Mouse (Mus musculus) embryonic facial prominence, embryonic 14.5 days (tissue): ENCODE results near the gene Clip3. TPM values are rescaled to one million over a fixed set of nuclear protein-coding genes. Genes with fewer than 3 reads are reported as not detected.

Experiments used
- ATAC-seq: fragments of 200-750 bp; cut with Nextera tagmentation; 2 replicates; pipeline ENCODE4 v1.8.0; 2017; ENCODE audit warnings: low read depth, moderate number of reproducible peaks, moderate TSS enrichment
- DNase-seq: peaks from one replicate; pipeline ENCODE4 v3.0.0-alpha.2; 2015; ENCODE audit warnings: low spot score
- H3K27ac ChIP-seq: fragments of 300-500 bp; sonication (generic); replicated peaks from 2 replicates; pipeline ENCODE4 v1.5.1; 2014; ENCODE audit warnings: low read depth, mild to moderate bottlenecking, low read length, moderate library complexity
- H3K27me3 ChIP-seq: fragments of 300-500 bp; sonication (generic); replicated peaks from 2 replicates; pipeline ENCODE4 v1.6.1; 2014; ENCODE audit warnings: low read length; ENCODE audit not compliant: control insufficient read depth, insufficient read depth
- H3K36me3 ChIP-seq: fragments of 300-500 bp; sonication (generic); 2 replicates; pipeline ENCODE4 v1.6.1; 2014; ENCODE audit warnings: low read length, mixed read lengths; ENCODE audit not compliant: control insufficient read depth, insufficient read depth
- H3K4me1 ChIP-seq: fragments of 300-500 bp; sonication (generic); 2 replicates; pipeline ENCODE4 v1.6.1; 2014; ENCODE audit warnings: antibody characterized with exemption, low read length; ENCODE audit not compliant: control insufficient read depth, insufficient read depth
- H3K4me2 ChIP-seq: fragments of 300-500 bp; sonication (generic); 2 replicates; pipeline ENCODE4 v1.6.1; 2014; ENCODE audit warnings: low read depth, mild to moderate bottlenecking, low read length, moderate library complexity, mixed read lengths
- H3K4me3 ChIP-seq: fragments of 300-500 bp; sonication (generic); 2 replicates; pipeline ENCODE4 v1.5.1; 2014; ENCODE audit warnings: low read depth, mild to moderate bottlenecking, low read length
- H3K9ac ChIP-seq: fragments of 300-500 bp; sonication (generic); 2 replicates; pipeline ENCODE4 v1.6.1; 2014; ENCODE audit warnings: low read depth, mild to moderate bottlenecking, low read length, moderate library complexity, mixed read lengths
- H3K9me3 ChIP-seq: fragments of 300-500 bp; sonication (generic); 2 replicates; pipeline ENCODE4 v1.6.1; 2016; ENCODE audit warnings: low read length; ENCODE audit not compliant: control insufficient read depth
- WGBS: fragments of 180-500 bp; shearing (Covaris S2); extraction: QIAGEN DNeasy Blood & Tissue Kit; methylation state at CpG from one replicate; pipeline ENCODE4 v1.1.7; 2014; 5-methylcytosine and 5-hydroxymethylcytosine counted together
- polyA plus RNA-seq: library from polyadenylated mRNA; unstranded; fragments of >200 nt; fragmentation: Nextera tagmentation; extraction: Ambion mirVana; gene quantifications from 2 replicates; pipeline ENCODE4 v1.2.1, GENCODE M21; 2014

The Clip3 gene
- polyA plus RNA-seq, 1 experiment from 2014 or later, result 51.8 TPM

DNA sequence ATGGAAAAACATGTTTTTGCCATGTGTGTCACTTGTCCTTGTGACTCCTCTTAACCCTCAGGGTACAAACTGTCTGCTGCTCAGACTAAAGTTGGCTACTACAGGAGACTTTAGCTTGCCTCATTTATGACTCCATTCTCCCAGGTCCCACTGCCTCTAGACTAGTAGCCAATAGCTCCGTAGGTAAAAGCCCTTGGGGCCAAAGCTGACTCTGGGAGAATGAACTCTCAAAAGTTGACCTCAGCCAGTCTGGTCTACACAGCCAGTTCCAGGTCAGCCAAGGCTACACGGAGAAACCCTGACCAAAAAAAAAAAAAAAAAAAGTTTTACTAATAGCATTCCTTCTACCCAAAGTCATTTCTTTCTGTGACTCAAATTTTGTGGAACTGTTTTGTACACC, 12.6 kb upstream of the Clip3 start:
- no peaks in the 10 kb centered on the region for H3K36me3 ChIP-seq
- no peak overlapping the region for H3K9ac ChIP-seq
- no peaks in the 10 kb centered on the region for H3K9me3 ChIP-seq
- peak overlapping the region; percentile 95 for H3K4me2 ChIP-seq
- no peaks in the 10 kb centered on the region for H3K27me3 ChIP-seq
- ATAC-seq, result no peak
- 0 out of 2 replicates have a peak, but pooled peaks cover 4% of the 10 kb centered on the region for H3K4me1 ChIP-seq
- no peak overlapping the region for H3K27ac ChIP-seq
- no peak overlapping the region for H3K4me3 ChIP-seq
- 54% methylated on average over 2 of the region's 2 CpGs for WGBS
- no peak for DNase-seq

DNA sequence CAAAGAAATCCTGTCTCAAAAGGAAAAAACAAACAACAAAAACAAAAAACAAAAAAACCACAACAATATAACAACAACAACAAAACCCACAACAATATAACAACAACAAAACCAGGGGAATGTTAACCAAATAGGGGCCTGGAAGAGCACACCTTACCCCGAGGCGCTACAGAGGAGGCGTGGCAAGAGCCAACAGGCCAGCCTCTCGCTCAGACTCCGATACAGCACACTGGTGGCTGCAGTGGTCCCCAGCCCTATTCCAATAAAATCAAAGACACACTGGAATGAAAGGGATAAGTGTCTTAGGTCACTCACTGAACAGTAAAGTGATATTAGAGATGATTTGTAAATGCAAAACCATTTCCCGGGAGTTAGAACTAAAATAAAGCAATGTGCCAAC, 12.0 kb upstream of the Clip3 start:
- H3K27ac ChIP-seq, result no peak overlapping the region; the same call in 1 of the 2 replicates
- WGBS, result 0% methylated on average over 6 of the region's 6 CpGs
- H3K9ac ChIP-seq, result peak overlapping the region; percentile 60; the same call in 1 of the 2 replicates
- DNase-seq (peak; percentile 19), ATAC-seq (no peak)
- H3K27me3 ChIP-seq, result no peaks in the 10 kb centered on the region
- peak overlapping the region; percentile 95 for H3K4me2 ChIP-seq
- H3K36me3 ChIP-seq, result no peaks in the 10 kb centered on the region
- H3K4me3 ChIP-seq, result peak overlapping the region; percentile 75
- no peaks in the 10 kb centered on the region for H3K9me3 ChIP-seq
- 0 out of 2 replicates have a peak, but pooled peaks cover 4% of the 10 kb centered on the region for H3K4me1 ChIP-seq

DNA sequence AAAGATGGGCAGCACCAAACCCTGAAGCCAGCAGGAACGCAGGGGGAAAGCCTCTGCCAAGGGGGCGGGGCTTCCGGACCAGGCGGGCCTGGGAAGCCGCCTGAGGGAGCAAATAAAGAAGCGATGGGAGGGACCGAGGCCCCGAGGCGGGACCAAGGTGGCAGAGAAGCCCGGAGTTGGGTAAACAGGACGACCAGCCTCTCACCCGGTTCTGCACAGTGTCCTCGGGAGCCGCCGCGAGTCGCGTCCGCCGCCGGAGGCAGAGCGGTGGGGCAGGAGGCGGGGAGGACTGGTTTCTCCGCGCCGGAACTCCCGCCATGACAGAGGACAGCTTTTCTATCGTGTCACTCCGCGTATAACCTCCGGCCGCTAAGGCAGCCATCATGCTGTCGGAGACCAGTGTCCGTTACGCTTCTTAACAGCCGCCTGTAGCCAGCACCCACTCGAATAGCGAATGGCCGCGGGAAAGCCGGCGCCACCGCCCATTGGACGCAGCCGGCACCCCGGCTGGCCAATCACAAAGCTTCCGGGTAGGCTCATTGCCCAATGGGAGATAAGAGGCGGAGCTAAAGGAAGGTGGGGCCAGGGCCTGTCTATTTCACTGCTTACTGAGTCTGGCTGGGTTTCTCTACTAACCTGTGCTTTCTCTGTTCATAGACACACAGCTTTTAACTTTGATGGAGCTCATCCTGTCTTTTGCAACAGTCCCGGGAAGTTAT, 11.4 kb upstream of the Clip3 start, which contains the start of the genes Thap8 and Wdr62:
Gene Thap8, plus strand, starts transcription at position 144 of the 719 bp plus-strand sequence.
Gene Wdr62, minus strand, starts transcription at position 469 of the 719 bp plus-strand sequence.
- Histone ChIP-seq H3K4me2 (peak within 1 kb of the TSS; percentile 95), H3K9ac (peak within 1 kb of the TSS; percentile 66), H3K9me3 (no peaks in the 10 kb centered on the region), H3K27me3 (no peaks in the 10 kb centered on the region), H3K4me3 (peak within 1 kb of the TSS; percentile 75), H3K36me3 (no peaks in the 10 kb centered on the region), H3K4me1 (0 out of 2 replicates have a peak, but pooled peaks cover 4% of the 10 kb centered on the region), H3K27ac (peak within 1 kb of the TSS; percentile 95)
- DNase-seq, result peak; percentile 97
- under 1% methylated on average over 45 of the region's 49 CpGs for WGBS
- ATAC-seq, result peak; percentile 96

DNA sequence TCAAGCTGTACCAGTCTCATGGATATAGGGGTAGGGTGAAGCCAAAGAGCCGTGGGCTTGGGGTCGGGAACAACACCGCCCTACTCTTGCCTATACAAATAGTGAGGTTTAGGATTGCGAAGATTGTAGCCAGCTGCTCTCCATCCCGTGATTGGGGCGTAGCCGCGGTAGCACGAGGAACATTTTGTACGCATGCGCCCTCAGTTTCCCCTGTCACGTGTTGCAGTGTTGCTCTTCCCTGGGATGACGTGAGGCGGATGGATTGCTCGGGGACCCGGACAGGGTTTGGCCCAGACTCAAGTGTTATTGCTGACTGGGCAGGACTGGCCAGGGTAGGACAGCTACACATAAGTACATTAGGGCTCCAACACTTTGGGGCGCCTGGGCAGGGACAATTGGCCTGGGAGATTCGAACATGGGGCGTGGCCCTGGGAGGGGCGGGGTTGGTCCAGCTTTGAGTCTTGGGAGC, 10.8 kb upstream of the Clip3 start:
- Histone ChIP-seq H3K4me1 (0 out of 2 replicates have a peak, but pooled peaks cover 4% of the 10 kb centered on the region), H3K9ac (peak overlapping the region; percentile 66), H3K4me3 (peak overlapping the region; percentile 75), H3K27me3 (no peaks in the 10 kb centered on the region), H3K27ac (peak overlapping the region; percentile 95), H3K4me2 (peak overlapping the region; percentile 95), H3K9me3 (no peaks in the 10 kb centered on the region), H3K36me3 (no peaks in the 10 kb centered on the region)
- WGBS, result under 1% methylated on average over 19 of the region's 20 CpGs
- peak; percentile 96 for DNase-seq
- ATAC-seq, result peak; percentile 85

DNA sequence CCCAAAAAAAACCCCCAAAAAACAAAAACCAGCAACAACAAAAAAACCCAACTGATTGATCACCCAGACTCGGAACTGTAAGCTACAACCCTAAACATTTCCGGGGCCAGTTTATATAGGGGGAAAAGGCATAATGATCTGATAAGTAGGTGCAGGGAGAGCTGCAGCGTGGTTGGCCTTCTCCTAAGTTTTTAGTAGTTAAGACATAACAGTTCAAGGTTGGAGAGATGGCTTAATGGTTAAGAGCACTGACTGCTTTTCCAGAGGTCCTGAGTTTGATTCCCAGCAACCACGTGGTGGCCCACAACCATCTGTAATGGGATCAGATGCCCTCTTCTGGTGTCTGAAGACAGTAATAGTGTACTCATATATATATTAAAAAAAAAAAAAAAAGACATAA, 10.0 kb upstream of the Clip3 start:
- ATAC-seq (no peak), DNase-seq (no peak)
- H3K4me1 ChIP-seq, result 0 out of 2 replicates have a peak, but pooled peaks cover 4% of the 10 kb centered on the region
- no peak overlapping the region for H3K27ac ChIP-seq
- no peaks in the 10 kb centered on the region for H3K9me3 ChIP-seq
- H3K36me3 ChIP-seq, result no peaks in the 10 kb centered on the region
- H3K4me2 ChIP-seq, result peak overlapping the region; percentile 95; the same call in 1 of the 2 replicates
- WGBS, result 75% methylated on average over 4 of the region's 4 CpGs
- no peaks in the 10 kb centered on the region for H3K27me3 ChIP-seq
- peak overlapping the region; percentile 75; the same call in 1 of the 2 replicates for H3K4me3 ChIP-seq
- no peak overlapping the region for H3K9ac ChIP-seq

DNA sequence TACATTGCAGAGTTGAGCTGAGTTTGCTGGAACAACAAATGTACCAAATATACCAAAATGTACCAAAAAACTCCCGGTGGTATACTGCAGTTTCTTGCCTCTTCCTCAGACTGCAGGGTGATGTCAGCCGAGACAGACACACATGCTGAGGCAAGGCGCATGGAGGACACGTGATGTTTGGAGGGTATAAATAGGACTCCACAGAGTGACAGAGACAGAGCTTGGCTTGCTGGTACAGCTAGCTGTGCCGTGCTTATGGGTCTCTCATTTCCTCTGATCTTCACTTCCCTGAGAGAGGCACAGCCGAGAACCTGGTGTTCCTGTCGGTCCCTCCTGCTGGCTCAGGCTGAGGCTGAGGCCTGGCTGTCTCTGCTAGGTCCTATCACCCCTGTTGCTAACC, 8.8 kb upstream of the Clip3 start:
- Histone ChIP-seq H3K9ac (no peak overlapping the region), H3K4me2 (no peak overlapping the region), H3K4me3 (no peak overlapping the region), H3K27ac (no peak overlapping the region), H3K36me3 (no peaks in the 10 kb centered on the region), H3K4me1 (0 out of 2 replicates have a peak, but pooled peaks cover 4% of the 10 kb centered on the region), H3K9me3 (no peaks in the 10 kb centered on the region), H3K27me3 (no peaks in the 10 kb centered on the region)
- no peak for ATAC-seq
- WGBS, result 81% methylated on average over 7 of the region's 7 CpGs
- no peak for DNase-seq

DNA sequence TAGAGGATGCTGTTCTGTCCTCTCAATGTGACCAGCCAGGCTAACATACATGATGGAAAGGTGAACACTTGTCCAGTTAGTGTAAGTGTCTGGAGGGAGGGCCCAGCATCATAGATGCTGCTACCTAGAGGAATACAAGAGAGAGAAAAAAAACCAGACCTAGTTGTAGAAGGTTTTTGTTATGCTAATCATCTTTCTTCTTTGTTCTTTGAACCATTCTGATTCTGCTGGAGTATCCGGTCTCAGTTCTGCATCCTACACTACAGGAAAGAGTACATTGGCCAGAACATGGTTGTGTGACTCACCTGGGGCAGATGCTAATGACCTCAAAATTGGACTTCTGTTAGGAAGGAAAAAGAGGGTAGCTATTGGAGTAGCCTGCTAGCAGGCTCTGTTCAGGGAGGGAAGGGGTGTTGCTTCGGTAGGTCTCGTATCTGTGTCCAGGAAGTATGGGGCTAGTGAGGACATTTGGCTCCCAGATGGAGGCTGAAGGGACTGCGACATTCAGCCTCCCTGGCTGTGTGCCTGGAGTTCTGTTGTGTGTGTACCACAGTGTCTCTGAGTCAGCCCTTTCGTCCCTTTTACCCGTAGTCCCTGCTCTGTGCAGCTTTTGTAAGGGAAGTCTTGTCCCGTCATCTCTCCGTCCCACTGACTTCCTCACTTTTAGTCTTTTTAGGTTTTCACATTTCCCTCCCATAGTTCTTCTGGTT, 4.7 kb upstream of the Clip3 start:
- Histone ChIP-seq H3K4me2 (no peak overlapping the region), H3K36me3 (no peaks in the 10 kb centered on the region), H3K27ac (no peak overlapping the region), H3K4me1 (peaks cover 5% of the 10 kb centered on the region; the same call in 1 of the 2 replicates), H3K27me3 (no peaks in the 10 kb centered on the region), H3K9ac (no peak overlapping the region), H3K4me3 (no peak overlapping the region), H3K9me3 (no peaks in the 10 kb centered on the region)
- DNase-seq (peak; percentile 12), ATAC-seq (no peak)
- WGBS, result 54% methylated on average over 8 of the region's 8 CpGs

DNA sequence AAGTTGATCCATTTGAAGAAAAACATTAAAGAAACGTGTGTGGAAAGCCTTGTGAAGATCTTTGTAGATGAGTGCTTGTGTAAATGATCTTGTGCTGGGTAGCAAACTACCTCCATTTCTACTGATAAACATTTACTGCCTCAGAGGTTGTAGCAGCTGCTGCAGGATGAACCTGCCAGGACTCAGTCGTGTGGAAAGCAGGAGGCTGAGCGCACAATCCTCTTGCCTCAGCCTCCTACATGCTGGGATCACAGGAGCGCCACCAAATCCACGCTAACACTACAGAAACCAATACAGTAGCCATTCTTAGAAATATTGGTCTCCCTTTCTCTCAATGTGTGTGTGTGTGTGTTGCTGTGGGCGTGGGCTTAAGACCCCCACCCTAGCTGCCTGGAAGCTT, 3.5 kb upstream of the Clip3 start:
- no peaks in the 10 kb centered on the region for H3K9me3 ChIP-seq
- H3K4me1 ChIP-seq, result peaks cover 5% of the 10 kb centered on the region
- H3K4me3 ChIP-seq, result no peak overlapping the region
- no peaks in the 10 kb centered on the region for H3K27me3 ChIP-seq
- ATAC-seq (no peak), DNase-seq (no peak)
- WGBS, result 62% methylated on average over 6 of the region's 6 CpGs
- no peaks in the 10 kb centered on the region for H3K36me3 ChIP-seq
- H3K27ac ChIP-seq, result no peak overlapping the region
- no peak overlapping the region for H3K4me2 ChIP-seq
- no peak overlapping the region for H3K9ac ChIP-seq
